Mouse (Mus musculus) frontal cortex, adult 2 months (tissue): ENCODE data around the gene Spata31d1c. TPM values are rescaled to one million over a fixed set of nuclear protein-coding genes. Genes with fewer than 3 reads are reported as not detected.

Experiments
- DNase-seq, 2 experiments: peaks; one replicate each; pipeline ENCODE4 v3.0.0; 2022; ENCODE audit warnings: low spot score in 1 of 2; ENCODE audit errors: extremely low spot score in 1 of 2
- polyA plus RNA-seq: library from polyadenylated mRNA; depleted of rRNA; stranded (reverse); fragments of >200 nt; gene quantifications from 2 replicates; pipeline ENCODE4 v1.2.3, GENCODE M21; 2012; rRNA removed

Spata31d1c gene
- polyA plus RNA-seq, result not detected in 2 replicates

- DNase-seq, result no peak
Observed at GRCm38 (mm10) chr13:65032758-65033157, at the start of gene Spata31d1c. Spata31d1c (plus strand) TSS chr13:65033058.

- DNase-seq, result no peak
Observed at GRCm38 (mm10) chr13:64988828-64989227, 44.0 kb upstream of the Spata31d1c start.

GRCm38 (mm10) chr13:65005414-65005813 is 27.4 kb upstream of the Spata31d1c start:
- DNase-seq, result peak in 1 of 2 experiments; percentile 2

GRCm38 (mm10) chr13:65006760-65007159 is 26.1 kb upstream of the Spata31d1c start:
- DNase-seq, result no peak

GRCm38 (mm10) chr13:65007971-65008370 is 24.9 kb upstream of the Spata31d1c start:
- no peak for DNase-seq

GRCm38 (mm10) chr13:65011052-65011738 is 21.7 kb upstream of the Spata31d1c start:
- no peak for DNase-seq

GRCm38 (mm10) chr13:65035057-65035456 is 2.2 kb downstream of the Spata31d1c start:
- DNase-seq, result peak in 1 of 2 experiments; percentile 2

GRCm38 (mm10) chr13:65052660-65053059 is 19.8 kb downstream of the Spata31d1c start, which contains the start of gene Prss47:
Prss47 (minus strand) TSS chr13:65052760.
- no peak for DNase-seq

GRCm38 (mm10) chr13:65069969-65070368 is 37.1 kb downstream of the Spata31d1c start:
- DNase-seq, result no peak

Other genes starting within 250 kb of the Spata31d1c start
- 6.1 and 8.5 TPM in 2 replicates for gene Cntnap3, start 129.1 kb upstream of the Spata31d1c start, polyA plus RNA-seq
- gene Spata31, start 115.7 kb upstream of the Spata31d1c start, polyA plus RNA-seq, result not detected in 2 replicates
- gene Prss47, start 19.7 kb downstream of the Spata31d1c start, polyA plus RNA-seq, result not detected in 2 replicates
- gene Mfsd14b, start 79.9 kb downstream of the Spata31d1c start, polyA plus RNA-seq, result 28.6 and 31.4 TPM in 2 replicates
- gene Olfr465-ps1, start 105.0 kb downstream of the Spata31d1c start, polyA plus RNA-seq, result not detected in 2 replicates
- not detected in 2 replicates for gene Olfr466, start 117.2 kb downstream of the Spata31d1c start, polyA plus RNA-seq
- 0.06 and 0.28 TPM in 2 replicates for gene Nlrp4f, start 172.9 kb downstream of the Spata31d1c start, polyA plus RNA-seq
- 0.71 and 0.86 TPM in 2 replicates for gene Gm10775, start 226.5 kb downstream of the Spata31d1c start, polyA plus RNA-seq
- 47.6 and 54.1 TPM in 2 replicates for gene Zfp369, start 245.8 kb downstream of the Spata31d1c start, polyA plus RNA-seq